Mouse (Mus musculus): Measurements from ENCODE around the gene Rab35.

DNA sequence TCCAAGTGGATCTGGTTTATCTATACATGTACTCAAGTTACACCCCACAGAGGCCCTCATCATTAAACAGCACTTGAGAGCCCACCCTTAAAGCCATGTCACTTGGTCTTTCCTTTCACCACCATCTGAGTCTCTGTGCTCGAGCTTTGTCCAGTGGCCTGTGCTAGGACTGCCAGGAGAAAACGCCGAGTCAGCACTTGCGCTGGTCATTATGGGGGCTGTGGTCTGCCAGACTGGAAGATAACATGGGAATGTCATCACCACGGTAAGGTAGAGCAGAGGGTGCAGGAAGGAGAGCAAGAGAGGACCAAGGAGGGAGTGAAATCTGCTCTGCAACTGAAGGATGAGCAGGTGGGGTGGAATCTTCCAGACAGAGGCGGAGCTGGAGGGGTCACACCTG lies 26.6 kb downstream of the Rab35 start:
- TF ChIP-seq JUN (IDR thresholded peaks at IDR 0.05; ENCODE audit: insufficient read depth, low read depth, low read length) (no peak), E2F4 (IDR thresholded peaks at IDR 0.05; ENCODE audit: insufficient replicate concordance, low read depth, low read length) (no peak), ELF1 (IDR thresholded peaks at IDR 0.05; ENCODE audit: low read depth, low read length) (no peak), CHD2 (IDR thresholded peaks at IDR 0.05; ENCODE audit: low read length) (no peak)

Measured in CH12.LX (cell line).